Mouse (Mus musculus) neural tube, embryonic 15.5 days (tissue): Measurements from ENCODE around the gene Auts2. TPM values are rescaled to one million over a fixed set of nuclear protein-coding genes. Genes with fewer than 3 reads are reported as not detected.

Source experiments
- ATAC-seq: fragments of 200-750 bp; cut with Nextera tagmentation; 2 replicates; pipeline ENCODE4 v1.8.0; 2017; ENCODE audit warnings: mild to moderate bottlenecking, moderate TSS enrichment, moderate library complexity; ENCODE audit not compliant: low FRiP score
- H3K27ac ChIP-seq: fragments of 300-500 bp; sonication (generic); replicated peaks from 2 replicates; pipeline ENCODE4 v1.5.1; 2015; ENCODE audit warnings: mild to moderate bottlenecking, inconsistent platforms
- H3K27me3 ChIP-seq: fragments of 300-500 bp; sonication (generic); replicated peaks from 2 replicates; pipeline ENCODE4 v1.6.1; 2015; ENCODE audit warnings: inconsistent platforms
- H3K36me3 ChIP-seq: fragments of 300-500 bp; sonication (generic); 2 replicates; pipeline ENCODE4 v1.6.1; 2015; ENCODE audit warnings: inconsistent platforms
- H3K4me1 ChIP-seq: fragments of 300-500 bp; sonication (generic); 2 replicates; pipeline ENCODE4 v1.6.1; 2015; ENCODE audit warnings: inconsistent platforms
- H3K4me2 ChIP-seq: fragments of 300-500 bp; sonication (generic); 2 replicates; pipeline ENCODE4 v1.6.1; 2015; ENCODE audit warnings: inconsistent platforms, mild to moderate bottlenecking, moderate library complexity
- H3K4me3 ChIP-seq: fragments of 300-500 bp; sonication (generic); replicated peaks from 2 replicates; pipeline ENCODE4 v1.5.1; 2015; ENCODE audit warnings: mild to moderate bottlenecking, inconsistent platforms
- H3K9ac ChIP-seq: fragments of 300-500 bp; sonication (generic); replicated peaks from 2 replicates; pipeline ENCODE4 v1.6.1; 2015; ENCODE audit warnings: mild to moderate bottlenecking, inconsistent platforms
- H3K9me3 ChIP-seq: fragments of 300-500 bp; sonication (generic); replicated peaks from 2 replicates; pipeline ENCODE4 v1.6.1; 2016; ENCODE audit warnings: inconsistent platforms
- WGBS: fragments of 180-500 bp; shearing (Covaris S2); methylation state at CpG from one replicate; pipeline ENCODE4 v1.1.7; 2015; ENCODE audit warnings: mixed read lengths; 5-methylcytosine and 5-hydroxymethylcytosine counted together
- polyA plus RNA-seq: library from polyadenylated mRNA; unstranded; fragments of >200 nt; fragmentation: Nextera tagmentation; extraction: Ambion mirVana; gene quantifications from 2 replicates; pipeline ENCODE4 v1.2.1, GENCODE M21; 2015

Auts2 gene
- polyA plus RNA-seq, 1 experiment from 2014 or later: 52.5 TPM

DNA sequence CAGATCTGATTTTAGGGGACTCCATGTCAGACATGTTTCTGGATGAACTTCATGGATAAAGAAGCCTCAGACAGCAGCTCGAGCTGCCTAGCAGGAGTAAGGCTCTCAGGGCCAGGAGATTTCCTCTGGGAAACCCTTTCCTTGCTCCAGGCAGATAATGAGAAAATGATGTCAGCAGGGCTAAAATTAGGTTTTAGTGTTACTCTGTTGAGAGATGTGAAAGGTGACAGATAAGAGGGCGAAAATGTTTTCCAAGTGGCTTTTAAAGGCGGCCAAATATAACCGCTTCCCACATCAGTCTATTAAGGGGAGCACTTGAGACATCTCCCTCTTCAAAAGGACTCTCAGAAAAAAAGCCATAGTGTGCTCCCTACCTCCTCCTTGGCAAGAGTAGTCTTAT lies 1025.5 kb downstream of the Auts2 start:
- Histone ChIP-seq H3K9me3 (no peaks in the 10 kb centered on the region), H3K27me3 (no peaks in the 10 kb centered on the region), H3K27ac (0 out of 2 replicates have a peak overlapping the region, but pooled peaks have one; percentile 1), H3K36me3 (no peaks in the 10 kb centered on the region), H3K4me1 (peaks cover 61% of the 10 kb centered on the region), H3K4me2 (no peak overlapping the region), H3K9ac (no peak overlapping the region), H3K4me3 (no peak overlapping the region)
- 69% methylated on average over 4 of the region's 4 CpGs for WGBS
- no peak for ATAC-seq

- no peak overlapping the region for H3K27ac ChIP-seq
- peaks cover 50% of the 10 kb centered on the region for H3K4me1 ChIP-seq
- no peak overlapping the region for H3K9ac ChIP-seq
- no peaks in the 10 kb centered on the region for H3K27me3 ChIP-seq
- peak; percentile 22; the same call in 1 of the 2 replicates for ATAC-seq
- peak overlapping the region; percentile 13; the same call in 1 of the 2 replicates for H3K4me2 ChIP-seq
- WGBS: 28% methylated on average over 14 of the region's 14 CpGs
- H3K9me3 ChIP-seq: no peaks in the 10 kb centered on the region
- H3K4me3 ChIP-seq: no peak overlapping the region
- H3K36me3 ChIP-seq: no peaks in the 10 kb centered on the region
Measured at GRCm38 (mm10) chr5:131515707-131516407, 1027.3 kb downstream of the Auts2 start.

GRCm38 (mm10) chr5:131513753-131514152 lies 1029.4 kb downstream of the Auts2 start:
- Histone ChIP-seq H3K27ac (no peak overlapping the region), H3K27me3 (no peaks in the 10 kb centered on the region), H3K4me3 (no peak overlapping the region), H3K4me1 (peaks cover 44% of the 10 kb centered on the region), H3K4me2 (no peak overlapping the region), H3K9me3 (no peaks in the 10 kb centered on the region), H3K36me3 (no peaks in the 10 kb centered on the region), H3K9ac (no peak overlapping the region)
- no peak for ATAC-seq
- WGBS: 26% methylated on average over 3 of the region's 3 CpGs

DNA sequence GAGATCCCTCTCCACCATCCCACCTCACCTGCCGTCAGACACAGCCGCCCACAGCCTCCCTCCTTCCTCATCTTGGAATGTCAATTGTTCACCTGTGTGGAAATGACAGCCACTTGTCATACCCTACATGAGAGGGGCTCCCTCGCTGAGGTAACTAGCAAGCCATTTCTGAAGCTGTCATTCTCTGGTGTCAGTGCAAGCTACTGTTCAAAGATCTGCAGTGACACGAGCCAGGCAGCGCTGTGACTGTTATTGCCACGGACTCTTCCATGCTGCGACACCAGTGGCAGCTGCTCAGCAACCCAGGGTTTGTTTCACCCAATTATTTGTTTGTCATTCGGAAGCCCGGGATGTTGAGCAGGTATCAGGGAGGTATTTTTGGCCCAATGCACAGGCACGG lies 1030.5 kb downstream of the Auts2 start:
- H3K4me3 ChIP-seq: no peak overlapping the region
- H3K36me3 ChIP-seq: no peaks in the 10 kb centered on the region
- H3K27ac ChIP-seq: no peak overlapping the region
- WGBS: 80% methylated on average over 10 of the region's 10 CpGs
- H3K4me1 ChIP-seq: peaks cover 33% of the 10 kb centered on the region
- H3K9me3 ChIP-seq: no peaks in the 10 kb centered on the region
- no peaks in the 10 kb centered on the region for H3K27me3 ChIP-seq
- H3K9ac ChIP-seq: no peak overlapping the region
- no peak for ATAC-seq
- no peak overlapping the region for H3K4me2 ChIP-seq

GRCm38 (mm10) chr5:131510659-131511058 lies 1032.5 kb downstream of the Auts2 start:
- WGBS: 76% methylated on average over 5 of the region's 5 CpGs
- Histone ChIP-seq H3K9me3 (no peaks in the 10 kb centered on the region), H3K4me1 (peaks cover 13% of the 10 kb centered on the region), H3K4me2 (no peak overlapping the region), H3K36me3 (no peaks in the 10 kb centered on the region), H3K27me3 (no peaks in the 10 kb centered on the region), H3K27ac (no peak overlapping the region), H3K4me3 (no peak overlapping the region), H3K9ac (no peak overlapping the region)
- ATAC-seq: no peak

DNA sequence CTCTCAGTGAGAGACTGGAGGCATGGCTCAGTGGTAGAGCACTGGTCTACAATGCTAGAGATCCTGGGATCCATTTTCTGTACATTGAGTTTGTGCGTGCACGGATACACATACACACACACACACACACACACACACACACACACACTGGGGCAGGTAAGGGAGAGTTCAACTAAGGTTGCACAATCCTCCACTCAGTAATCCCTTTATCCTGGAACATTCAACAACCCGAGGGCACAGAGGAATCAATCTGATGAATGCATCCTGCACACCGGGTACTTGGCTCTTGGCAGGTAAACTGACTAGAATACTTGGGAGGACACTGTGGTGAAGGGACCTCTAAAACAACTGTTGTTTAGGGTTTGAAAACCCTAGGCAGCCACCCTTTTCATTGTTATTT lies 1033.8 kb downstream of the Auts2 start:
- no peaks in the 10 kb centered on the region for H3K27me3 ChIP-seq
- no peak overlapping the region for H3K9ac ChIP-seq
- no peak overlapping the region for H3K4me3 ChIP-seq
- no peaks in the 10 kb centered on the region for H3K36me3 ChIP-seq
- H3K4me1 ChIP-seq: peaks cover 5% of the 10 kb centered on the region
- H3K9me3 ChIP-seq: no peaks in the 10 kb centered on the region
- no peak overlapping the region for H3K27ac ChIP-seq
- no peak overlapping the region for H3K4me2 ChIP-seq
- no peak for ATAC-seq
- 92% methylated on average over 4 of the region's 4 CpGs for WGBS

- 82% methylated on average over 4 of the region's 4 CpGs for WGBS
- H3K9ac ChIP-seq: no peak overlapping the region
- H3K27me3 ChIP-seq: no peaks in the 10 kb centered on the region
- no peak overlapping the region for H3K4me3 ChIP-seq
- no peak overlapping the region for H3K27ac ChIP-seq
- H3K36me3 ChIP-seq: no peaks in the 10 kb centered on the region
- ATAC-seq: no peak
- H3K9me3 ChIP-seq: no peaks in the 10 kb centered on the region
- H3K4me2 ChIP-seq: no peak overlapping the region
- H3K4me1 ChIP-seq: peaks cover 8% of the 10 kb centered on the region; the same call in 1 of the 2 replicates
Measured at GRCm38 (mm10) chr5:131498865-131499264, 1044.3 kb downstream of the Auts2 start.

DNA sequence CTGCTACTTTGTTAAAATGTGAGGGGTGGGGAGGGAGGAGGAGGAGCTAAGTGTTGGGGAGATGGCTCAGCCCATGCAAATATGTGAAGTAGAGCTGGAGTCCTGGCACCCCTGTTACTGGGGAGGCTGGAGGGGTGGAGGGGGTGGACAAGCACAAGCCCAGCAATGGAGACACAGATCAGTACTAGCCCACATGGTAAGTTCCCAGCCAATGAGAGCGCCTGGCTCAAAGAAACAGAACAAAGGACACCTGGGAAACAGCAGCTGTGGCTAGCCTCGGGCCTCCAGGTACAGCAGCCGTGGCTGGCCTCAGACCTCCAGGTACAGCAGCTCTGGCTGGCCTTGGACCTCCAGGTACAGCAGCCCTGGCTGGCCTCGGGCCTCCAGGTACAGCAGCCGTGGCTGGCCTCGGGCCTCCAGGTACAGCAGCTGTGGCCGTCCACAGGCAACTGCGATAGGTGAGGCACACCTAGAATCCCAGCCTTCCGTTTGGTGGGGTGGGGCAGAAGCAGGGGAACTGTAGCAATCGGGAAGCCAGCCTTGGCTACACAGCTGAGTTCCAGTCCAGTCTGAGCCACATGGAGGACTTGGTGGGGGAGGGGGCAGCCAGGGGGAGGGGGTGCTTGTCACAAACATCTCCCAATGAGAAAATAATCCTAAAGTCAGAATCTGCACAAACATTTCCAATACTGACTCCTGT lies 1046.5 kb downstream of the Auts2 start:
- Histone ChIP-seq H3K36me3 (no peaks in the 10 kb centered on the region), H3K27me3 (no peaks in the 10 kb centered on the region), H3K4me3 (no peak overlapping the region), H3K9ac (no peak overlapping the region), H3K27ac (no peak overlapping the region), H3K4me2 (no peak overlapping the region), H3K9me3 (no peaks in the 10 kb centered on the region), H3K4me1 (peaks cover 16% of the 10 kb centered on the region)
- WGBS: 94% methylated on average over 10 of the region's 10 CpGs
- ATAC-seq: no peak

GRCm38 (mm10) chr5:131494564-131494963 lies 1048.6 kb downstream of the Auts2 start:
- WGBS: 79% methylated on average over 5 of the region's 5 CpGs
- no peak overlapping the region for H3K9ac ChIP-seq
- no peak overlapping the region for H3K4me3 ChIP-seq
- no peaks in the 10 kb centered on the region for H3K36me3 ChIP-seq
- no peaks in the 10 kb centered on the region for H3K27me3 ChIP-seq
- no peak overlapping the region for H3K4me2 ChIP-seq
- no peaks in the 10 kb centered on the region for H3K9me3 ChIP-seq
- ATAC-seq: no peak
- H3K27ac ChIP-seq: no peak overlapping the region
- peaks cover 20% of the 10 kb centered on the region for H3K4me1 ChIP-seq

DNA sequence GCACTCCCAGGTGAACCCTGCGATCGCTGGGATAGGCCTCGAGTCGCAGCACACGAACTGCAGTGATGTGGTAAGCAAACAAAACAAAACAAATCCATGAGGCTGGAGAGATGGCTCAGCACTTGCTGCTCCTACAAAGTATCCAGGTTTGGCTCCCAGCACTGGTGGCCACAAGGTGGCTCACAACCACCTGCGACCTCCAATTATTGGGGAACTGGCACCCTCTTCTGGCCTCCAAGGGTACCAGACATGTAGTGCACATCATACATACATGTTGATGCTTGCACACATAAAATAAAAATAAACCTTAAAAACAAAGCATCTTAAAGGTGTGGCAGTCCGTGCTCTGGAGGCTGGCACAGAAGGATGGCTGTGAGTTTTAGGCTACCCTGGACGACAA lies 1050.6 kb downstream of the Auts2 start:
- H3K36me3 ChIP-seq: no peaks in the 10 kb centered on the region
- 82% methylated on average over 8 of the region's 8 CpGs for WGBS
- H3K4me2 ChIP-seq: no peak overlapping the region
- H3K4me1 ChIP-seq: peaks cover 25% of the 10 kb centered on the region
- no peaks in the 10 kb centered on the region for H3K9me3 ChIP-seq
- H3K27me3 ChIP-seq: no peaks in the 10 kb centered on the region
- no peak overlapping the region for H3K27ac ChIP-seq
- no peak for ATAC-seq
- H3K9ac ChIP-seq: no peak overlapping the region
- no peak overlapping the region for H3K4me3 ChIP-seq

- Histone ChIP-seq H3K4me2 (no peak overlapping the region), H3K4me3 (no peak overlapping the region), H3K27ac (0 out of 2 replicates have a peak overlapping the region, but pooled peaks have one; percentile 13), H3K9ac (no peak overlapping the region), H3K27me3 (no peaks in the 10 kb centered on the region), H3K4me1 (peaks cover 25% of the 10 kb centered on the region), H3K36me3 (no peaks in the 10 kb centered on the region), H3K9me3 (no peaks in the 10 kb centered on the region)
- WGBS: 69% methylated on average over 8 of the region's 8 CpGs
- ATAC-seq: no peak
Measured at GRCm38 (mm10) chr5:131491843-131492242, 1051.3 kb downstream of the Auts2 start.

DNA sequence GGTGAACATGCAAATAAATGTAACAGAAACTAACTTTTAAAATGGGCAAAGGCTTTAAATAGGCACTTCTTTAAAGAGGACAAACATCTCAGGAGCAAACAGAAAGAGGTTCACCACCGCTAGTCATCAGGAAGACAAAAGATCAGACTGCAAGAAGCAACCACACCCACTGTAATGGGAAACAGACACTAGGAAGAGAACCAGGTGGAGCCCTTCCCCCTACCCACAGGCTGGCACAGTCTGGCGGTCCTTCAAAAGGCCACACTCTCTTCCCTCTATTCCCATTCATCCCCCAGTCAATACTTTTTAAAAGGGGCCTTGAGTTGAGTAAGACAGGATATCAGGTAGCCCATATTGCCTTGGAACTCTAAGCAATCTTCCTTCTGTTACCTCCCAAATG lies 1052.3 kb downstream of the Auts2 start:
- Histone ChIP-seq H3K27ac (no peak overlapping the region), H3K4me2 (no peak overlapping the region), H3K4me1 (peaks cover 20% of the 10 kb centered on the region), H3K9ac (no peak overlapping the region), H3K4me3 (no peak overlapping the region), H3K9me3 (no peaks in the 10 kb centered on the region), H3K36me3 (no peaks in the 10 kb centered on the region), H3K27me3 (no peaks in the 10 kb centered on the region)
- 88% methylated on average over 2 of the region's 2 CpGs for WGBS
- no peak for ATAC-seq
